Mouse (Mus musculus) megakaryocyte, embryonic 14.5 days (primary cell): ENCODE measurements around the gene Pde7b.

Experiments used
- FLI1 ChIP-seq: IDR thresholded peaks from 2 replicates; pipeline ENCODE4 v1.6.1; 2012; ENCODE audit warnings: low read length, inconsistent platforms, mixed read lengths
- GATA1 ChIP-seq: IDR thresholded peaks from 3 replicates; pipeline ENCODE4 v1.6.1; 2012; ENCODE audit warnings: mixed read lengths, low read length, inconsistent platforms, borderline replicate concordance

GRCm38 (mm10) chr10:20454387-20455065 is 270.4 kb downstream of the Pde7b start:
- TF ChIP-seq FLI1 (no peak), GATA1 (no peak)
